Mouse (Mus musculus): Measurements from ENCODE around the gene Scaf4.

- TF ChIP-seq POLR2A (IDR thresholded peaks at IDR 0.05; ENCODE audit: insufficient read length, low read depth), result no peak
- no peak for TF ChIP-seq POLR2AphosphoS2 (IDR thresholded peaks at IDR 0.05; ENCODE audit: insufficient read length, low read depth)
- TF ChIP-seq USF1 (IDR thresholded peaks at IDR 0.05; ENCODE audit: low read depth), result no peak
- no peak for TF ChIP-seq E2F4 (IDR thresholded peaks at IDR 0.05; ENCODE audit: insufficient read depth)
- TF ChIP-seq TCF12 (IDR thresholded peaks at IDR 0.05; ENCODE audit: insufficient read depth, poor library complexity, severe bottlenecking), result no peak
- TF ChIP-seq MAX (IDR thresholded peaks at IDR 0.05; ENCODE audit: low read depth), result no peak
- TF ChIP-seq CEBPB (IDR thresholded peaks at IDR 0.05; ENCODE audit: insufficient read depth, poor library complexity, severe bottlenecking), result no peak
- TF ChIP-seq MYOG (IDR thresholded peaks at IDR 0.05; ENCODE audit: control insufficient read depth in 1 of 3, insufficient read depth in 1 of 3, insufficient read length in 2 of 3, low read depth in 2 of 3), result no peak
- TF ChIP-seq SRF (IDR thresholded peaks at IDR 0.05; ENCODE audit: control insufficient read depth, insufficient read length, low read depth), result no peak
- TF ChIP-seq MYOD1 (IDR thresholded peaks at IDR 0.05; ENCODE audit: control insufficient read depth in 1 of 3, insufficient read length in 2 of 3, low read depth in 2 of 3), result no peak
Observed at GRCm38 (mm10) chr16:90181673-90182072, 102.6 kb downstream of the Scaf4 start.

Measured in myocyte (in vitro differentiated cells).